Mouse (Mus musculus): Measurements from ENCODE around the gene Nudt19. TPM values are rescaled to one million over a fixed set of nuclear protein-coding genes. Genes with fewer than 3 reads are reported as not detected.

Gene Nudt19
- total RNA-seq (2017), result 6.1 and 6.4 TPM in 2 replicates

GRCm38 (mm10) chr7:35556205-35556603 is at the start of gene Nudt19:
Gene Nudt19, minus strand, starts transcription at chr7:35556304.
- no peak for ATAC-seq (ENCODE audit: extremely low read depth, insufficient number of reproducible peaks, low FRiP score, poor library complexity, severe bottlenecking)

- ATAC-seq (ENCODE audit: extremely low read depth, insufficient number of reproducible peaks, low FRiP score, poor library complexity, severe bottlenecking), result no peak
Measured at GRCm38 (mm10) chr7:35602766-35603165, 46.7 kb upstream of the Nudt19 start.

GRCm38 (mm10) chr7:35601106-35601505 is 45.0 kb upstream of the Nudt19 start:
- no peak for ATAC-seq (ENCODE audit: extremely low read depth, insufficient number of reproducible peaks, low FRiP score, poor library complexity, severe bottlenecking)

GRCm38 (mm10) chr7:35600031-35600430 is 43.9 kb upstream of the Nudt19 start:
- ATAC-seq (ENCODE audit: extremely low read depth, insufficient number of reproducible peaks, low FRiP score, poor library complexity, severe bottlenecking), result no peak

- ATAC-seq (ENCODE audit: extremely low read depth, insufficient number of reproducible peaks, low FRiP score, poor library complexity, severe bottlenecking), result no peak
Measured at GRCm38 (mm10) chr7:35599492-35599891, 43.4 kb upstream of the Nudt19 start.

GRCm38 (mm10) chr7:35594311-35594710 is 38.2 kb upstream of the Nudt19 start:
- ATAC-seq (ENCODE audit: extremely low read depth, insufficient number of reproducible peaks, low FRiP score, poor library complexity, severe bottlenecking), result no peak

GRCm38 (mm10) chr7:35590731-35591191 is 34.7 kb upstream of the Nudt19 start:
- no peak for ATAC-seq (ENCODE audit: extremely low read depth, insufficient number of reproducible peaks, low FRiP score, poor library complexity, severe bottlenecking)

GRCm38 (mm10) chr7:35589485-35589884 is 33.4 kb upstream of the Nudt19 start:
- no peak for ATAC-seq (ENCODE audit: extremely low read depth, insufficient number of reproducible peaks, low FRiP score, poor library complexity, severe bottlenecking)

GRCm38 (mm10) chr7:35588680-35589428 is 32.8 kb upstream of the Nudt19 start:
- ATAC-seq (ENCODE audit: extremely low read depth, insufficient number of reproducible peaks, low FRiP score, poor library complexity, severe bottlenecking), result no peak

- ATAC-seq (ENCODE audit: extremely low read depth, insufficient number of reproducible peaks, low FRiP score, poor library complexity, severe bottlenecking), result no peak
Measured at GRCm38 (mm10) chr7:35587728-35588127, 31.6 kb upstream of the Nudt19 start.

GRCm38 (mm10) chr7:35586906-35587445 is 30.9 kb upstream of the Nudt19 start:
- ATAC-seq (ENCODE audit: extremely low read depth, insufficient number of reproducible peaks, low FRiP score, poor library complexity, severe bottlenecking), result no peak

GRCm38 (mm10) chr7:35586055-35586905 is 30.2 kb upstream of the Nudt19 start, which contains the start of gene Ankrd27:
Gene Ankrd27, plus strand, starts transcription at chr7:35586244.
- ATAC-seq (ENCODE audit: extremely low read depth, insufficient number of reproducible peaks, low FRiP score, poor library complexity, severe bottlenecking), result peak; percentile 92

GRCm38 (mm10) chr7:35585191-35586054 is 29.3 kb upstream of the Nudt19 start, which contains the start of gene Rgs9bp:
Gene Rgs9bp, minus strand, starts transcription at chr7:35585582.
- ATAC-seq (ENCODE audit: extremely low read depth, insufficient number of reproducible peaks, low FRiP score, poor library complexity, severe bottlenecking), result peak; percentile 7

GRCm38 (mm10) chr7:35584786-35585190 is 28.7 kb upstream of the Nudt19 start:
- ATAC-seq (ENCODE audit: extremely low read depth, insufficient number of reproducible peaks, low FRiP score, poor library complexity, severe bottlenecking), result no peak

GRCm38 (mm10) chr7:35584068-35584785 is 28.1 kb upstream of the Nudt19 start:
- ATAC-seq (ENCODE audit: extremely low read depth, insufficient number of reproducible peaks, low FRiP score, poor library complexity, severe bottlenecking), result no peak

- ATAC-seq (ENCODE audit: extremely low read depth, insufficient number of reproducible peaks, low FRiP score, poor library complexity, severe bottlenecking), result no peak
Measured at GRCm38 (mm10) chr7:35583476-35584025, 27.4 kb upstream of the Nudt19 start.

GRCm38 (mm10) chr7:35582719-35583118 is 26.6 kb upstream of the Nudt19 start:
- ATAC-seq (ENCODE audit: extremely low read depth, insufficient number of reproducible peaks, low FRiP score, poor library complexity, severe bottlenecking), result no peak

GRCm38 (mm10) chr7:35579849-35580248 is 23.7 kb upstream of the Nudt19 start:
- peak; percentile 84 for ATAC-seq (ENCODE audit: extremely low read depth, insufficient number of reproducible peaks, low FRiP score, poor library complexity, severe bottlenecking)

Measured in neutrophil, adult 5-6 weeks (primary cell).